Mouse (Mus musculus) CH12.LX (cell line): ENCODE results near the gene Ociad2. TPM values are rescaled to one million over a fixed set of nuclear protein-coding genes. Genes with fewer than 3 reads are reported as not detected.

Experiments used
- DNase-seq: peaks from one replicate; pipeline ENCODE4 v3.0.0-alpha.2; 2013; ENCODE audit errors: extremely low read depth
- H3K27ac ChIP-seq: 2 replicates; pipeline ENCODE4 v1.5.1; 2012; ENCODE audit warnings: low read depth, mild to moderate bottlenecking, control low read depth, moderate library complexity; ENCODE audit not compliant: insufficient read depth
- H3K27me3 ChIP-seq: replicated peaks from 2 replicates; pipeline ENCODE3; 2012; ENCODE audit warnings: inconsistent platforms
- H3K36me3 ChIP-seq, 2 experiments: replicated peaks in 1 of 2; 2 replicates each; pipeline versions ENCODE3 to v1.6.1; 2012; ENCODE audit warnings: inconsistent platforms in 1 of 2, low read length in 1 of 2, mild to moderate bottlenecking in 1 of 2, mixed read lengths in 1 of 2, moderate library complexity in 1 of 2; ENCODE audit not compliant: control insufficient read depth in 1 of 2, insufficient read depth in 1 of 2
- H3K4me1 ChIP-seq, 2 experiments: 2 replicates each; pipeline ENCODE4 v1.6.1; 2012; ENCODE audit warnings: inconsistent platforms in 1 of 2, moderate library complexity in 1 of 2; ENCODE audit not compliant: insufficient read depth in 2 of 2, control insufficient read depth in 1 of 2
- H3K4me2 ChIP-seq: 2 replicates; pipeline ENCODE4 v1.6.1; 2012; ENCODE audit warnings: low read depth, mild to moderate bottlenecking, control low read depth; ENCODE audit not compliant: poor library complexity, insufficient read depth, severe bottlenecking
- H3K4me3 ChIP-seq, 3 experiments: fragments of 150-350 bp in 1 of 3; sonication (generic) in 1 of 3; replicated peaks in 1 of 3; 2 replicates each; pipeline versions ENCODE3 to v1.5.1; 2011 to 2012; ENCODE audit warnings: low read depth in 2 of 3, low read length in 2 of 3, mild to moderate bottlenecking in 2 of 3, moderate library complexity in 2 of 3, control low read depth in 1 of 3, improper control_type of control experiment in 1 of 3, inconsistent platforms in 1 of 3, mixed read lengths in 1 of 3; ENCODE audit not compliant: poor library complexity in 1 of 3
- H3K79me2 ChIP-seq: replicated peaks from 2 replicates; pipeline ENCODE4 v1.6.1; 2012; ENCODE audit warnings: mild to moderate bottlenecking, moderate library complexity; ENCODE audit not compliant: control insufficient read depth, poor library complexity, insufficient read depth, severe bottlenecking; ENCODE audit errors: extremely low read depth
- H3K9ac ChIP-seq: 2 replicates; pipeline ENCODE4 v1.6.1; 2012; ENCODE audit warnings: low read depth, mild to moderate bottlenecking, control low read depth, moderate library complexity; ENCODE audit not compliant: insufficient read depth
- H3K9me3 ChIP-seq: replicated peaks from 2 replicates; pipeline ENCODE3; 2012; ENCODE audit warnings: low read length, inconsistent platforms, mixed read lengths
- CHD2 ChIP-seq: IDR thresholded peaks from 2 replicates; pipeline ENCODE4 v1.6.1; 2011; ENCODE audit warnings: low read length, improper control_type of control experiment
- CTCF ChIP-seq, 2 experiments: IDR thresholded peaks in 1 of 2; conservative IDR thresholded peaks in 1 of 2; 2 replicates each; pipeline ENCODE4 v1.5.1; 2011 to 2012; ENCODE audit warnings: low read depth in 2 of 2, low read length in 2 of 2, improper control_type of control experiment in 1 of 2, inconsistent platforms in 1 of 2, mild to moderate bottlenecking in 1 of 2, moderate library complexity in 1 of 2
- E2F4 ChIP-seq: IDR thresholded peaks from 2 replicates; pipeline ENCODE4 v1.6.1; 2011; ENCODE audit warnings: low read depth, low read length, improper control_type of control experiment; ENCODE audit not compliant: insufficient replicate concordance
- EP300 ChIP-seq: IDR thresholded peaks from 2 replicates; pipeline ENCODE4 v1.6.1; 2011; ENCODE audit warnings: low read length, improper control_type of control experiment
- ETS1 ChIP-seq: conservative IDR thresholded peaks from 2 replicates; pipeline ENCODE4 v1.6.1; 2012; ENCODE audit warnings: low read depth, mild to moderate bottlenecking, inconsistent platforms, low read length, improper control_type of control experiment, moderate library complexity
- HCFC1 ChIP-seq: IDR thresholded peaks from 2 replicates; pipeline ENCODE4 v1.6.1; 2012; ENCODE audit warnings: low read depth, mild to moderate bottlenecking, inconsistent platforms, low read length, improper control_type of control experiment
- IRF4 ChIP-seq: IDR thresholded peaks from 2 replicates; pipeline ENCODE4 v1.6.1; 2014; ENCODE audit warnings: low read depth, mild to moderate bottlenecking, inconsistent platforms, low read length, improper control_type of control experiment
- JUN ChIP-seq: IDR thresholded peaks from 2 replicates; pipeline ENCODE4 v1.6.1; 2011; ENCODE audit warnings: low read depth, mild to moderate bottlenecking, low read length, improper control_type of control experiment, moderate library complexity; ENCODE audit not compliant: insufficient read depth
- JUND ChIP-seq: conservative IDR thresholded peaks from 2 replicates; pipeline ENCODE4 v1.6.1; 2011; ENCODE audit warnings: low read depth, low read length, improper control_type of control experiment
- KAT2A ChIP-seq: IDR thresholded peaks from 2 replicates; pipeline ENCODE4 v1.6.1; 2012; ENCODE audit warnings: low read length, improper control_type of control experiment, inconsistent platforms; ENCODE audit not compliant: insufficient replicate concordance
- MAFK ChIP-seq: IDR thresholded peaks from 2 replicates; pipeline ENCODE4 v1.6.1; 2011; ENCODE audit warnings: low read length, improper control_type of control experiment; ENCODE audit not compliant: insufficient replicate concordance
- MAX ChIP-seq: IDR thresholded peaks from 2 replicates; pipeline ENCODE4 v1.6.1; 2011; ENCODE audit warnings: low read length, improper control_type of control experiment
- MAZ ChIP-seq: IDR thresholded peaks from 2 replicates; pipeline ENCODE4 v1.6.1; 2012; ENCODE audit warnings: low read depth, mild to moderate bottlenecking, inconsistent platforms, low read length, improper control_type of control experiment, moderate library complexity
- MEF2A ChIP-seq: IDR thresholded peaks from 2 replicates; pipeline ENCODE4 v1.6.1; 2014; ENCODE audit warnings: low read depth, mild to moderate bottlenecking, inconsistent platforms, low read length, improper control_type of control experiment, borderline replicate concordance
- MYC ChIP-seq: IDR thresholded peaks from 2 replicates; pipeline ENCODE4 v1.6.1; 2011; ENCODE audit warnings: low read depth, mild to moderate bottlenecking, improper control_type of control experiment, low read length
- NRF1 ChIP-seq: IDR thresholded peaks from 2 replicates; pipeline ENCODE4 v1.6.1; 2014; ENCODE audit warnings: low read depth, mild to moderate bottlenecking, inconsistent platforms, low read length, improper control_type of control experiment, moderate library complexity
- PAX5 ChIP-seq: IDR thresholded peaks from 2 replicates; pipeline ENCODE4 v1.6.1; 2012; ENCODE audit warnings: low read length, inconsistent platforms, mixed read lengths
- POLR2AphosphoS2 ChIP-seq: IDR thresholded peaks from 2 replicates; pipeline ENCODE4 v1.6.1; 2011; ENCODE audit warnings: low read depth, low read length, improper control_type of control experiment
- RCOR1 ChIP-seq: conservative IDR thresholded peaks from 2 replicates; pipeline ENCODE4 v1.6.1; 2012; ENCODE audit warnings: low read depth, mild to moderate bottlenecking, inconsistent platforms, low read length, improper control_type of control experiment
- SIN3A ChIP-seq: IDR thresholded peaks from 2 replicates; pipeline ENCODE4 v1.6.1; 2012; ENCODE audit warnings: low read length, improper control_type of control experiment, inconsistent platforms
- SMC3 ChIP-seq: IDR thresholded peaks from 2 replicates; pipeline ENCODE4 v1.6.1; 2011; ENCODE audit warnings: low read depth, low read length, improper control_type of control experiment
- TBP ChIP-seq: conservative IDR thresholded peaks from 2 replicates; pipeline ENCODE4 v1.6.1; 2011; ENCODE audit warnings: low read depth, low read length, improper control_type of control experiment
- TCF12 ChIP-seq: IDR thresholded peaks from 2 replicates; pipeline ENCODE4 v1.6.1; 2014; ENCODE audit warnings: low read depth, mild to moderate bottlenecking, inconsistent platforms, low read length, improper control_type of control experiment
- USF1 ChIP-seq: IDR thresholded peaks from 2 replicates; pipeline ENCODE4 v1.6.1; 2014; ENCODE audit warnings: low read depth, mild to moderate bottlenecking, inconsistent platforms, low read length, improper control_type of control experiment
- ZC3H11A ChIP-seq: IDR thresholded peaks from 2 replicates; pipeline ENCODE4 v1.6.1; 2012; ENCODE audit warnings: low read depth, mild to moderate bottlenecking, inconsistent platforms, low read length, improper control_type of control experiment
- ZKSCAN1 ChIP-seq: IDR thresholded peaks from 2 replicates; pipeline ENCODE4 v1.6.1; 2012; ENCODE audit warnings: low read depth, inconsistent platforms, low read length, improper control_type of control experiment, borderline replicate concordance
- ZMIZ1 ChIP-seq: IDR thresholded peaks from 2 replicates; pipeline ENCODE4 v1.6.1; 2012; ENCODE audit warnings: low read depth, mild to moderate bottlenecking, inconsistent platforms, low read length, improper control_type of control experiment
- ZNF384 ChIP-seq: IDR thresholded peaks from 2 replicates; pipeline ENCODE4 v1.6.1; 2012; ENCODE audit warnings: low read depth, low read length, improper control_type of control experiment, inconsistent platforms
- dilution Hi-C: fragments of 300-500 bp; cut with MboI; formaldehyde crosslinking; loops from 2 replicates; pipeline ENCODE4 v1.14.3; 2020; ENCODE audit warnings: low sequenced_read_pairs; ENCODE audit not compliant: extremely low pct_unique_long_range_greater_than_20kb, extremely low pct_ligation_motif_present
- in situ Hi-C: fragments of 300-500 bp; cut with MboI; formaldehyde crosslinking; loops from 3 replicates; pipeline ENCODE4 v1.14.3; 2019; ENCODE audit warnings: low sequenced_read_pairs, low pct_ligation_motif_present, low pct_unique_long_range_greater_than_20kb, mixed read lengths
- polyA plus RNA-seq: library from polyadenylated mRNA; unstranded; fragments of >175 nt; gene quantifications from 2 replicates; pipeline ENCODE4 v1.2.1, GENCODE M21; 2012; ENCODE audit warnings: low read depth; ENCODE audit not compliant: insufficient read length
- total RNA-seq, 2 experiments: library from RNA; depleted of rRNA; stranded (reverse); fragments of 300-350 nt in 1 of 2; fragments of >200 nt in 1 of 2; gene quantifications; 2 replicates each; pipeline ENCODE4 v1.2.3; 2012 to 2014

Gene Ociad2
- total and polyA plus RNA-seq, 3 experiments: 2.3 to 5.3 (median 4.4) TPM

DNA sequence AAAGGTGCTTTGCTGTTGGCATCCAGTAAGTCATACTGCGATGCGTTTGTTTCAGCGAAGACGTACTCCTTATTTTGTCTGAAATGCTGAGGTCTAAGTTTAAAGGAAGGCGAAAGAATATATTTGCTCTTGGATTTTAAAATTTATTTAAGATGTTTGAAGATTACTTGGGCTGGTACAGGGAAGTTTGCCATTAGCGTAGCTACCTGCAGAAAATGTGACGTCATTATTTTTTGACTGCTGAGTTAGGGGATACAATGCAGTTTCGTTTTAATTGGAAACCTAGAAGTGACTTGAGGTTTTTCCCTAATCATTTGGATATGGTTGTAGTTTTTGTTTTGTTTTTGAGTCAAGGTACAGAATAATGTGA lies 47.4 kb downstream of the Ociad2 start:
- H3K4me1 ChIP-seq: peaks cover 11 to 39% of the 10 kb centered on the region in 2 experiments
- peaks cover 43% of the 10 kb centered on the region for H3K79me2 ChIP-seq
- no peaks in the 10 kb centered on the region for H3K27me3 ChIP-seq
- H3K36me3 ChIP-seq: peaks cover 19 to 37% of the 10 kb centered on the region in 2 experiments
- H3K9ac ChIP-seq: peak overlapping the region; percentile 60
- dilution Hi-C loops: no loop called here
- no peaks in the 10 kb centered on the region for H3K9me3 ChIP-seq
- in situ Hi-C loops: loop anchor here (10.0 kb wide), 1 partner anchor 159 kb away; no protein-coding TSS in a partner anchor
- peak; percentile 48 for DNase-seq
- peak overlapping the region; percentile 85 to 97 (median 95) for H3K4me3 ChIP-seq
- TF ChIP-seq ETS1 (peak; percentile 44; the same call in 1 of the 2 replicates), SIN3A (peak; percentile 46; the same call in 1 of the 2 replicates), EP300 (peak; percentile 35; the same call in 1 of the 2 replicates), TCF12 (no peak), MAFK (no peak), TBP (0 out of 2 replicates have a peak, but pooled peaks have one; percentile 7), IRF4 (peak; percentile 40; the same call in 1 of the 2 replicates), JUND (peak; percentile 78; the same call in 1 of the 2 replicates), SMC3 (no peak), JUN (peak; percentile 59; the same call in 1 of the 2 replicates)
- H3K27ac ChIP-seq: no peak overlapping the region
- peak overlapping the region; percentile 50; the same call in 1 of the 2 replicates for H3K4me2 ChIP-seq

DNA sequence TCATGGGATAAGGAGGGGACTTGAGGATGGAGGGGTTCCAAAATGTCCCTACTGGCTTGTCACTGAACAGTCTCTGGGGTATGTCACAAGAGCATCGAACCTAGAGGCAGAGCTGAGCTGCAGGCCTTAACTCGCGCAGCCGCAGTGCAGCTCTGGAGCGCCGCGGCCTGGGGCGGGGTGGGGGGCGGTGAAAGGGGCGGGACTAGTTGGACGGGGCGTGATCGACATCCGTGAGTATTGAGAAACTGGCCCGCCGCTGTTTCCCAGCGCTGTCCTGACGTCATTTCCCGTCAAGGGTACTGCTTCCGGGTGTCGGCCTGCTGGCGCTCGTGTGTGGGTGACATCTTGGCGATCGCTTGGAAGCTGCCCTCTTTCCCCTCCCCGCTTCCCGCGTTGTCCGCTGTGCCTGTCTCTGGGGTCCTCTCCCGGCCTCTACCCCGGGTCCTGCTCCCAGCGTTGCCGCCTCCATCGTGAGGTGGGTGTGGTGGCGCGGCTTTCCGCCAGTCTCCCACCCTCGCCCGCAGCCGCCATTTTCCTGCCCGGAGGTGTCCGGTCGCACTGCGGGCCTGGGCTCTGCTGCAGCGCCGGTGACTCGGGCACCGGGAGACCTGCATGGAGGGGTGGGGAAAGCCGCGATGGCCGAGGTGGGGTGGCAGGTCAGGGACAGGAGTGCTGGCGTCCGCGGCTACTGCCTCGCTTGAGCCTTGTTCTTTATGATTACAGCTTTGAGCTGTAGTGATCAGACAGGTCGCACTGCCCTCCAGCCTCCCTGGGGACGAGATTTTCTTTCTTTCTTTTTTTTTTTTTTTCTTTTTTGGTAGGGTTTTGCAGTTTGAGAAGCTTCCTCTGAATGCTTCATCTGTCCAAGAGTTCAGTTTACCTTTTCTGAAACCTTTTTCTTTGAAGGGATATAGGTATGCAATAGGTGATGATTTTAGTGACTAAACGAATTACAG lies 48.0 kb downstream of the Ociad2 start, which contains the start of gene Ociad1:
Ociad1 (plus strand) TSS at position 283 of the 956 bp plus-strand sequence.
- no peaks in the 10 kb centered on the region for H3K9me3 ChIP-seq
- in situ Hi-C loops: loop anchor here (10.0 kb wide), 1 partner anchor 158 kb away; no protein-coding TSS in a partner anchor
- no peaks in the 10 kb centered on the region for H3K27me3 ChIP-seq
- peak within 1 kb of the TSS; percentile 50; the same call in 1 of the 2 replicates for H3K4me2 ChIP-seq
- H3K27ac ChIP-seq: peak within 1 kb of the TSS; percentile 58
- H3K79me2 ChIP-seq: peaks cover 40% of the 10 kb centered on the region
- H3K4me3 ChIP-seq: peak within 1 kb of the TSS; percentile 85 to 97 (median 95)
- peaks cover 11 to 41% of the 10 kb centered on the region in 2 experiments for H3K4me1 ChIP-seq
- peak; percentile 98 for DNase-seq
- peak within 1 kb of the TSS; percentile 60 for H3K9ac ChIP-seq
- peaks cover 16 to 31% of the 10 kb centered on the region in 2 experiments for H3K36me3 ChIP-seq
- dilution Hi-C loops: no loop called here
- TF ChIP-seq ZKSCAN1 (no peak), MAZ (no peak), MAX (peak; percentile 86), JUN (0 out of 2 replicates have a peak, but pooled peaks have one; percentile 46), MEF2A (0 out of 2 replicates have a peak, but pooled peaks have one; percentile 50), NRF1 (peak; percentile 88), USF1 (no peak), ZMIZ1 (peak; percentile 83; the same call in 1 of the 2 replicates), IRF4 (no peak; the same call in 1 of the 2 replicates), ZNF384 (no peak), POLR2AphosphoS2 (peak; percentile 82; the same call in 1 of the 2 replicates), RCOR1 (peak; percentile 46; the same call in 1 of the 2 replicates), KAT2A (peak; percentile 82; the same call in 1 of the 2 replicates), E2F4 (no peak), CTCF (conservative IDR thresholded peaks at IDR 0.05 in 1 of 2, IDR thresholded peaks at IDR 0.05 in 1 of 2; ENCODE audit: low read depth in 2 of 2, low read length in 2 of 2) (no peak), HCFC1 (peak; percentile 85), PAX5 (no peak), TCF12 (peak; percentile 65), JUND (no peak; the same call in 1 of the 2 replicates), MYC (peak; percentile 88), ZC3H11A (no peak), CHD2 (peak; percentile 72; the same call in 1 of the 2 replicates), TBP (0 out of 2 replicates have a peak, but pooled peaks have one; percentile 73), MAFK (no peak)
